Mouse (Mus musculus) central nervous system, embryonic 18 days (tissue): ENCODE results near the gene Mfn1. TPM values are rescaled to one million over a fixed set of nuclear protein-coding genes. Genes with fewer than 3 reads are reported as not detected.

Source experiments
- polyA plus RNA-seq: library from polyadenylated mRNA; depleted of rRNA; stranded (reverse); fragments of >200 nt; gene quantifications from 2 replicates; pipeline ENCODE4 v1.2.3, GENCODE M21; 2012; rRNA removed

Mfn1 gene
- 87.9 and 98.8 TPM in 2 replicates for polyA plus RNA-seq

DNA sequence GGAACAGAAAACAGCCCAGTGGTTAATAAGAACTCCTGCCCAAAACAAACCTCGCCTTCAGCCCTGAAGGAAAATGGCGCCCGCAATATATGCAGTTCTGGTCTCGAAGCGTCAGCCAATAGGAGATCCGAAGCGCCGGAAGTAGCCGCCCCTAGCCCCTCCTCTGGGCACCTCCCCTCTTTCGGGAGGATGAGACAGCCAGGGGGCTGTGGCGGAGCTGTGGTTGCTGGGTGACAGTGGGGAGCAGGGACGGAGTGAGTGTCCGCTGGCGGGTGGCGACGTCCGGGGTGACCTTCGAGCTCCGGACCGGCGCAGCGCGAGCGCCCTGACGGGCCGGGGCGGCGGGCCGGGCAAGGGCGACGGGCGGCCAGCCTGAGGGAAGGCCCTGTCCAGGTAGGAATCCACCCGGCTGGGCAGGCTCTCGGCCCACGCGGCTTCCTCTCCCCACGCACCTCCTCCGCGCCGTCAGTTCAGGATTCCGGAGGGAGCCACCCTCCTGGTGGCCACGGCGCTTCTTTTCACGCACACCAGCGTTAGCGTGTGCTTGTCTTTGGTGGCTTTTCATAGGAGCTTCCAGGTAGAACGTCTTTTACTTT is at the start of gene Mfn1:
Gene Mfn1 (plus strand): TSS at position 163 of the 596 bp plus-strand sequence.

DNA sequence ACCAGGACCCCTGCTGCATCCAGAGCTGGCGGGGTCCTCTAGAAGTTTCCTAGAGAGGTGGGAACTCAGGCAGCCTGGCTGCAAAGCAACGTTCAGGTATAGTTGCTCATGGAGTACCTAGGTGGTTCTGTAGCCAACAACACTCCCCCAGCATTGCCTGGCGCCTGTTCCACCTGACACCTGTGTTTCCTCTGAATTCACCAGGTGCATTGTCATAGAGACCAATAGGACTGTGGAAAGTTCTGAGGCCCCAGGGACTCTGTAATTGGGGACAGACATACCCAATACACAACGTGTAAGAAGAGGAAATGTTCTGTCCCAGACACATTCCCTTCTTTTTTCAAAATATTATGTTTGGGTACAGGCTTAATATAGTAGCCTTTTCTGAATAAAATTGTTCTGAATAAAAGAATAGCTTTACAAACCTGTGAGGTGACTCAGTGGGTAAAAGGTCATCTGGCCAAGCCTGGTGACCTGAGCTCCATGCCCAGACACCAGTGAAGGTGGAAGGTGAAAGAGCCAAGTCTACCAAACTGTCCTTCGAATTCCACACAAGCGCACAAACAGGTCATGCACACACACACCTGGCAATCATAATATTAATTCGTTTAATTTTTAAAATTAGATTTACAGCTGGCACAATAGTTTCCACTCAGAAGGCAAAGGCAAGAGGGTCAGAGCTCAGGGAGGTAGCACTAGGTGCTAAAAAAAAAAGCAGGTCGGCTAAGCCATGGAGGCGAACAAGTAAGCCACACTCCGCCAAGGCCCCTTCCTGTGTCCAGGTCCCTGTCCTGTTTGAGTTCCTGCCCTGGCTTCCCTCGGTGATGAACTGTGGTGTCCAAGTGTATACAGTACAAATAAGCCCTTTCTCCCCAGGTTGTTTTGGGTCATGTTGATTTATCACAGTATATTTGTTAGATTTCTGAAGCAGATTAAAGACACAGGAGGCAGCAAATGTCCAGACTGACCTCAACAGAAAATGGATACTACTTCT is 36.9 kb upstream of the Mfn1 start, which contains the start of gene Kcnmb3:
Gene Kcnmb3 (minus strand): TSS at position 135 of the 994 bp plus-strand sequence.

DNA sequence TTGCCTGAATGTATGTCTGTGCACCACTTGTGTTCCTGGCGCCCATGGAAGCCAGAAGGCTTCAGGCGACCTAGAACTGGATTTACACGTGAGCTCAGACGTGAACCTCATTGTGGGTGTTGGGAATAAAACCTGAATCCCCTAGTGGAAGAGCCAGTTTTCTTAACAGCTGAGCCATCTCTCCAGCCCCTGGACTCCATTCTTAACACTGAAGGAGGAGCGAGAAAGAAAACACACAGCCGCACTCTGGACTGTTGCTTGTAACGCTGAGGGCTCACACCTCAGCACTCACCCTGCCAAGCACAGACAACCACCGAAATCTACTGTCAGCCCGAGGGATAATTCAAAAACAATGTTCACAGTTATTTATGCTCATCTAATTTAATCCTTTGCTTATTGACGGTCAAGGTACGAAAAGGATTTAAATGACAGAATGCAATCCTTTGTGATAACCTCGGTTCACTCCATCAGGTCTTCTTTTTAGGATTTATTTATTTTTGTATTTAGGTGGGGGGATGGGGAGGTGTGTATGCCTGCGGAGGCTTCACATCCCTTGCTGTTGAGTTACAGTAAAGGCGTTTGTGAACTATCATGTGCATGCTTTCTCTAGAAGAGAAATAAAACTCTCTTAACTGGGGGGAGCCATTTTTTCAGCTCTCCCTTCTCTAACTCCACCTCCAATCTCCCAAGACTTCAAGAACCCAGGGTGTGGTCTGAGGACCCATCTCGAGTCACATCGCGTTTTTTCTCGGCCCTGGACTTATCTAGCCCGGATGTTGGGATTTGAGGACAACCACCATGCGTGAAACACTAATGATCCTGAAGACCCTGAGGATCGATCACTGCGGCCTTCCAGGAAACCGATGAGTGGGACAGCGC is 19.5 kb upstream of the Mfn1 start, which contains the start of gene Zfp639:
Gene Zfp639 (plus strand): TSS at position 764 of the 879 bp plus-strand sequence.

DNA sequence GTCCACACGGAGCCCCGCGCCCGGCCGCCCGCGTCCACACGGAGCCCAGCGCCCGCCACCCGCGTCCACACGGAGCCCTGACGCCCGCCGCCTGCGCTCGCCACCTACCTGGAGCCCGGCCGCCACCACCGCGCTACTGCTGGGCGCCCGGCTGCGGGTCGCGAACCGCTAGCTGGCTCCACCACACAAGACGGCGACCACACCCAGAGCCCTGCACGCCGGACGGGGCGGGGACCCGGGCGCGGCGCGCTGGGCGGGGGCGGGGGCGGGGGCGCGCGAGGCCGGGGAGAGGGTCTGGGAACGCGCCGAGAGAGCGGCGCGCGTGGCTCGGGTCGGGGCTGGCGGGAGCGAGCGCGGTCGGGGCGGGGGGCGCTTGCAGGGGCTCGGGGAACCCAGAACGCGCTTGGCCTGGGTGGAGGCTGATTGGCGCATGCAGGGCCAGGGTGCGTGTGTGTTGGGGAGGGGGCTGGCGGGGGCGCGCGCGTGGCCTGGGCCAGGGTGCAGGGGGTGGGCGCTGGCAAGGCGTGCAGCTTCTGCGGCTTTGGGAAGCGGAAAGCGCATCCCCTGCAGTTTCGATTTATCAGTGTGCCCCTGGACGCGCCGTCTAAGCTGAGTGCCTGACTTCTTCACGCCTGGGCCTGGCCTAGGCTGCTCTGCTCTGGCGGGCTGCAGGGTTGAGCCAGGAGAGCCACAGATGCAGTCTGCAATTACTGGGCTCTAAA is 87.2 kb downstream of the Mfn1 start, which contains the start of gene Gnb4:
Gene Gnb4 (minus strand): TSS at position 255 of the 722 bp plus-strand sequence.

Other genes with a start within 250 kb of the Mfn1 start
- 13.8 and 13.9 TPM in 2 replicates for gene Zmat3, start 163.5 kb upstream of the Mfn1 start, polyA plus RNA-seq
- 21.7 and 23.7 TPM in 2 replicates for gene Pik3ca, start 131.8 kb upstream of the Mfn1 start, polyA plus RNA-seq
- gene Kcnmb3, start 37.2 kb upstream of the Mfn1 start, polyA plus RNA-seq, result 0.05 TPM in 1 of 2 replicates, not detected in the other
- 58.6 and 64.5 TPM in 2 replicates for gene Zfp639, start 19.2 kb upstream of the Mfn1 start, polyA plus RNA-seq
- 103 and 112 TPM in 2 replicates for gene Gnb4, start 87.1 kb downstream of the Mfn1 start, polyA plus RNA-seq
- 32.1 and 32.6 TPM in 2 replicates for gene Actl6a, start 176.8 kb downstream of the Mfn1 start, polyA plus RNA-seq
- 236 and 278 TPM in 2 replicates for gene Ndufb5, start 207.5 kb downstream of the Mfn1 start, polyA plus RNA-seq
- 15.3 and 17.6 TPM in 2 replicates for gene Mrpl47, start 208.1 kb downstream of the Mfn1 start, polyA plus RNA-seq